Mouse (Mus musculus) olfactory bulb, adult 2 months (tissue): ENCODE data around the gene Sesn2. TPM values are rescaled to one million over a fixed set of nuclear protein-coding genes. Genes with fewer than 3 reads are reported as not detected.
"Not testable (repeated sequence)": the region's sequence is repeated elsewhere in the genome, so short reads cannot be mapped to it uniquely, and the experiment has no call there.

Experiments used
- H3K27ac ChIP-seq: fragments of 200-500 bp; 2 replicates; pipeline ENCODE4 v1.5.1; 2012; ENCODE audit warnings: low read depth, low read length; ENCODE audit not compliant: insufficient read depth
- H3K4me1 ChIP-seq: fragments of 200-500 bp; 2 replicates; pipeline ENCODE4 v1.6.1; 2012; ENCODE audit warnings: low read length; ENCODE audit not compliant: control insufficient read depth, insufficient read depth
- H3K4me3 ChIP-seq: fragments of 200-500 bp; 2 replicates; pipeline ENCODE4 v1.5.1; 2012; ENCODE audit warnings: mild to moderate bottlenecking, low read depth, low read length, moderate library complexity; ENCODE audit not compliant: insufficient read depth
- CTCF ChIP-seq: fragments of 200-500 bp; IDR thresholded peaks from 2 replicates; pipeline ENCODE4 v1.5.1; 2012; ENCODE audit warnings: low read depth, mild to moderate bottlenecking, low read length, moderate library complexity; ENCODE audit not compliant: insufficient read depth
- POLR2A ChIP-seq: fragments of 200-500 bp; IDR thresholded peaks from 2 replicates; pipeline ENCODE4 v1.6.1; 2012; ENCODE audit warnings: mild to moderate bottlenecking, low read depth, low read length, moderate library complexity; ENCODE audit not compliant: insufficient read depth
- WGBS: fragments of 180-500 bp; shearing (Covaris S2); methylation state at CpG from one replicate; pipeline ENCODE4 v1.1.7; 2018; 5-methylcytosine and 5-hydroxymethylcytosine counted together
- polyA plus RNA-seq: library from polyadenylated mRNA; stranded (reverse); fragments of >200 nt; gene quantifications from 2 replicates; pipeline ENCODE4 v1.2.4, GENCODE M21; 2012; ENCODE audit warnings: low replicate concordance; ENCODE audit not compliant: missing spikeins, insufficient read depth, insufficient read length

Sesn2 gene
- polyA plus RNA-seq, 1 experiment = not detected

GRCm38 (mm10) chr4:132490273-132491010, 19.9 kb downstream of the Sesn2 start:
- no peak overlapping the region for H3K4me3 ChIP-seq
- TF ChIP-seq CTCF (no peak), POLR2A (no peak)
- 90% methylated on average over 15 of the region's 15 CpGs for WGBS

DNA sequence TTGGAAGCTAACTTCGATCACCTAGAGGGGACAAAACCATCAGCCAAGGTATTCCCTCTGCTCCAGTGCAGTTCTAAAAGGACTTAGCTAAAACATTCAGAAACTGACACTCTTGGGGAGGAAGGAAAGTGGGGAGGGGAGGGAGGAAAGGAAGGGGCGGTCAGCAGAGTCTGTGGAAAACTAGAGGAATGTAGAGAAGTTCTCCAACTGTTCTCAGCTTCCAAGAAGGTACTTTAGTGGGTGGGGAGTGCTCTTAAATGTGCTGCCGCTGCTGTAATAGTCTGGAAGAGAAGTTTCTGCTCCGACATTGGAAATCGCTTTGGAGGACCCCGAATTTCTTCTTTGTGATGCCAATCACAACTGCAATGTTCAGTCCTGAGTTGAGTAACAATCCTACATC, 21.3 kb downstream of the Sesn2 start:
- no peaks in the 10 kb centered on the region for H3K4me1 ChIP-seq
- TF ChIP-seq POLR2A = no peak
- TF ChIP-seq CTCF = no peak
- no peak overlapping the region for H3K4me3 ChIP-seq
- H3K27ac ChIP-seq = no peak overlapping the region
- 87% methylated on average over 6 of the region's 6 CpGs for WGBS

More at GRCm38 (mm10) chr4:132490273-132491010, 19.9 kb downstream of the Sesn2 start:
- Histone ChIP-seq H3K27ac (no peak overlapping the region), H3K4me1 (no peaks in the 10 kb centered on the region)

GRCm38 (mm10) chr4:132488521-132488920, 21.8 kb downstream of the Sesn2 start:
- Histone ChIP-seq H3K27ac (no peak overlapping the region), H3K4me3 (no peak overlapping the region), H3K4me1 (no peaks in the 10 kb centered on the region)
- 80% methylated on average over 3 of the region's 3 CpGs for WGBS
- no peak for TF ChIP-seq POLR2A
- no peak for TF ChIP-seq CTCF

- H3K27ac ChIP-seq = no peak overlapping the region
- TF ChIP-seq POLR2A = no peak
- TF ChIP-seq CTCF = no peak
- no peaks in the 10 kb centered on the region for H3K4me1 ChIP-seq
- WGBS = 78% methylated on average over 5 of the region's 5 CpGs
- H3K4me3 ChIP-seq = no peak overlapping the region
These were observed 25.5 kb downstream of the Sesn2 start for GRCm38 (mm10) chr4:132484820-132485219.

- Histone ChIP-seq H3K4me1 (no peaks in the 10 kb centered on the region), H3K27ac (no peak overlapping the region), H3K4me3 (no peak overlapping the region)
- WGBS = 82% methylated on average over 4 of the region's 4 CpGs
- TF ChIP-seq POLR2A (no peak), CTCF (no peak)
These were observed 26.1 kb downstream of the Sesn2 start for GRCm38 (mm10) chr4:132484231-132484630.

GRCm38 (mm10) chr4:132482956-132483608, 27.2 kb downstream of the Sesn2 start:
- 76% methylated on average over 13 of the region's 13 CpGs for WGBS
- Histone ChIP-seq H3K27ac (no peak overlapping the region), H3K4me3 (no peak overlapping the region), H3K4me1 (no peaks in the 10 kb centered on the region)
- TF ChIP-seq CTCF (no peak), POLR2A (no peak)

DNA sequence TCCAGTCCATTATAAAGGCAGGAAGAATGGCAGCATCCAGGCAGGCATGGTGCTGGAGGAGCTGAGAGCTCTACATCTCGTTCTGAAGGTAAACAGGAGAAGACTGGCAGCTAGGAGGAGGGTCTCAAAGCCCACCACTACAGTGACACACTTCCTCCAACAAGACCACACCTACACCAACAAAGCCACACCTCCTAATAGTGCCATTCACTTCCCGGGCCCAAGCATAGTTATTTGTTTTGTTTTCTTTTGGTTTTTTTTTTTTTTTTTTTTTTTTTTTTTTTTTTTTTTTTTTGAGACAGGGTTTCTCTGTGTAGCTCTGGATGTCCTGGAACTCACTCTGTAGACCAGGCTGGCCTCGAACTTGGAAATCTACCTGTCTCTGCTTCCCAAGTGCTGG, 28.2 kb downstream of the Sesn2 start:
- WGBS = 70% methylated on average over 3 of the region's 3 CpGs
- not testable (repeated sequence) for H3K27ac ChIP-seq, H3K4me3 ChIP-seq, H3K4me1 ChIP-seq

DNA sequence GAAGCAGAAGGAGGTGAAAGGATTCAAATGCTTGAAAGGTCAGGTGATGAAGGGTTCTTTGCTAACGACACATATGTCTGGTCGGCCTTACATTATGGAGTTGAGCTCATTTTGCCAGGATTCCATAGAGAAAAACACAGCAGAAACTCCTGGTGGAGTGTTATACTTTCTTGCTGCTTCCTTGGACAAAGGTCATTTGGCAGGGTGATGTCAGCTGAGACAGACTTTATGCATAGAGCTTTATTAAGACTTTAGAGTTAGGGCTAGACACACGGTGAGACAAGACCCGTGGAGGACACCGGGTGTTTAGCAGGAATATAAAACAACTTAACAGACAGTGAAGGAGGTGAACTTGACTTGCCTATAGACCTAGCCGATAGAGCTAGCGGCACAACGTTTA, 32.5 kb downstream of the Sesn2 start:
- Histone ChIP-seq H3K27ac (no peak overlapping the region), H3K4me3 (no peak overlapping the region), H3K4me1 (no peaks in the 10 kb centered on the region)
- no peak for TF ChIP-seq POLR2A
- WGBS = 94% methylated on average over 8 of the region's 8 CpGs

DNA sequence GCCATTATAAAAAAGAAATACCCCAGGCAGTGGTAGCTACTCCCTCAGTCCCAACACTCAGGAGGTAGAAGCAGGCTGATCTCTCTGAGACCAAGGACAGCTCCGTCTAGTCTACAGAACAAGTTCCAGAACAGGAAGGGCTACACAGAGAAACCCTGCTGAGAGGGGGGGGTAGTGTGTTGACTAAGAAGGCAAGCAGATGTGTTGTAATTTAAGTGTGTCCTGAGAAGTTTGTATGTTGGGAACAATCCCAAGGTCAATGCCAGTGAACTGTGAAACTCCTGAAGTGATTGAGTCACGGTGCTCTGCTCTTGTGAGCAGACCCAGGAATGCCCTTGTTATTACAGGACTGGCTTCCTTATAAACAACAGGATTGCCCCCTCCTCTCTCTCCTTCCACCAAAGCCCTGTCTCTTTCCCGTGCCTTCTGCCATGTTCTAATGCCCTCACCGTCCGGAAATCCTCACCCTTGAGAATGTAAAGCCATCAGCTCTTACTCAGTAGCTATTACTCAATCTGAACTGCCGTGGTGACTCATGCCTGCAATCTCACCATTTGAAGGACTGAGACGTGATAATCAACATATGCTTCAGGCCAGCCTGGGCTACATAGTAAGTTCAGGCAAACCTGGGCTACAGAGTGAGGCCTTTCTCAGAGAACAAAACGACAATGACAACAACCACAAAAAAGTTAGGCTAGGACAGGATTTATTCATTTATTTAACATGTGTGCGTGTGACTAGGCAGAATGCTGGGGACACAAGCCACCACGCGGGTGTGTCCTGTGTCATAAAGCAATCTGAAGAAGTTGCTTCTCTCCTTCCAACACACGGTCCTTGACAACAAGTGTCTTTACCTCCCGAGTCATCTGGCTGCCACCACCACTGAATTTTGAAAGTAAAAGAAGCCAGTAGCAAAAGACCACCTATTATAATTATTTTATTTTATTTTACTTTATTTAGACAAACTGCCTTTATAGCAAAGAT, 34.1 kb downstream of the Sesn2 start:
- Histone ChIP-seq H3K27ac (no peak overlapping the region), H3K4me1 (no peaks in the 10 kb centered on the region), H3K4me3 (no peak overlapping the region)
- no peak for TF ChIP-seq POLR2A
- no peak for TF ChIP-seq CTCF
- 86% methylated on average over 13 of the region's 13 CpGs for WGBS
